Mouse (Mus musculus) layer of hippocampus, adult 2 months (tissue): ENCODE data around the gene Nradd. TPM values are rescaled to one million over a fixed set of nuclear protein-coding genes. Genes with fewer than 3 reads are reported as not detected.
A peak's percentile ranks its signal among the peaks of the same experiment; 100 is the strongest.

ENCODE experiments used
- DNase-seq, 2 experiments: peaks; one replicate each; pipeline ENCODE4 v3.0.0; 2022; ENCODE audit warnings: low spot score in 2 of 2
- H3K27ac ChIP-seq: fragments of 200-600 bp; 2 replicates; pipeline ENCODE4 v1.8.1; 2022
- H3K4me3 ChIP-seq: fragments of 200-600 bp; 2 replicates; pipeline ENCODE4 v1.8.1; 2022; ENCODE audit warnings: mild to moderate bottlenecking
- CTCF ChIP-seq: fragments of 200-600 bp; conservative IDR thresholded peaks from 2 replicates; pipeline ENCODE4 v1.8.1; 2022; ENCODE audit warnings: antibody characterized with exemption, mild to moderate bottlenecking, moderate library complexity
- total RNA-seq, 2 experiments: library from RNA; stranded (reverse); gene quantifications; 2 replicates each; pipeline ENCODE4 v1.2.3; 2021

The Nradd gene
- total RNA-seq, 2 experiments from 2014 or later, result 1.9 to 3.4 TPM

DNA sequence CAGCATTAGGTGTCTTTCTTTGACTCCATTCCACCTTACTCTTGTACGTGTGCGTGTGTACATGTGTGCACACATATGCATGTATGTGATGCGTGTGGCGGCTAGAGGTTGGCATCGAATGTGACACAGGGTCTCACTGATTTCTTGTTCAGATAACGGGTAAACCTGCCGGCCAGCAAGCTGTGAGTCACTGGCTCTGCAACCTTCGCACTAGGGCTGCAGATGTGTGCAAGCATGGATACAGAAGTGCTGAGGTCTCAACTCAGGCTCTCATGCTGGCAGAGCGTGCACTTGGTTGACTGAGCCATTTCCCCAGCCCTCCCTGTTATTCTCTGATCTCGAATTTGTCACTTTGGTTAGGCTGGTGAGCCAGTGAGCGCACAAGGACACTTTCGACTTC, 35.3 kb upstream of the Nradd start:
- TF ChIP-seq CTCF, result no peak
- no peak overlapping the region for H3K4me3 ChIP-seq
- H3K27ac ChIP-seq, result no peak overlapping the region
- DNase-seq, result no peak

DNA sequence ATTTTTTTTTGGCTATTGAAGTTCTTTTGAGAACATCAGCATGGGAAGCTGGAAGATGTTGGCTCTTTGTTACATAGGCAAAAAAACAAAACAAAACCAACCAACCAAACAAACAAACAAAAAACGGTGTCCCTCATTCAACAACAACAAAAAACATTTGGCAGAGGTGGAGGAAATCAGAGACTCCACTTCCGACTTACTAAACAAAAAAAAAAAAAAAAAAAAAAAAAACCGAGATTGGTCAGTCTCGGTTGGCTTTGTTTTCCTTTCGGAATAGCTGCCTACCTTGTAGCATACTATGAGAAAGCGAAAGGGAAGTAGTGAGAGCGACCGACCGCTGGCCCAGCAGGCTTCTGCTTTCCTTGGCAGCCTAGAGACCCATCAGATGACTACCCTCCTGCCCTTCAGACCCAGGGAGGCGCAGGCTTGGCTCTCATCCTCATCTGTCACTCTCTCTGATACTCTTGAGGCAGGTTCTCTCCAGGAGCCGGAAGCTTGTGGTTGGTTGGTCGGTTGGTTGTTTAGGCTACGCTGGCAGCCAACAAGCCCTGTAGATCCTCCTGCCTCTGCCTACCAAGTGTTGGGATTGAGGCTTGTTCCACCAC, 33.3 kb upstream of the Nradd start:
- Histone ChIP-seq H3K4me3 (peak overlapping the region; percentile 73), H3K27ac (peak overlapping the region; percentile 100)
- no peak for TF ChIP-seq CTCF
- no peak for DNase-seq

DNA sequence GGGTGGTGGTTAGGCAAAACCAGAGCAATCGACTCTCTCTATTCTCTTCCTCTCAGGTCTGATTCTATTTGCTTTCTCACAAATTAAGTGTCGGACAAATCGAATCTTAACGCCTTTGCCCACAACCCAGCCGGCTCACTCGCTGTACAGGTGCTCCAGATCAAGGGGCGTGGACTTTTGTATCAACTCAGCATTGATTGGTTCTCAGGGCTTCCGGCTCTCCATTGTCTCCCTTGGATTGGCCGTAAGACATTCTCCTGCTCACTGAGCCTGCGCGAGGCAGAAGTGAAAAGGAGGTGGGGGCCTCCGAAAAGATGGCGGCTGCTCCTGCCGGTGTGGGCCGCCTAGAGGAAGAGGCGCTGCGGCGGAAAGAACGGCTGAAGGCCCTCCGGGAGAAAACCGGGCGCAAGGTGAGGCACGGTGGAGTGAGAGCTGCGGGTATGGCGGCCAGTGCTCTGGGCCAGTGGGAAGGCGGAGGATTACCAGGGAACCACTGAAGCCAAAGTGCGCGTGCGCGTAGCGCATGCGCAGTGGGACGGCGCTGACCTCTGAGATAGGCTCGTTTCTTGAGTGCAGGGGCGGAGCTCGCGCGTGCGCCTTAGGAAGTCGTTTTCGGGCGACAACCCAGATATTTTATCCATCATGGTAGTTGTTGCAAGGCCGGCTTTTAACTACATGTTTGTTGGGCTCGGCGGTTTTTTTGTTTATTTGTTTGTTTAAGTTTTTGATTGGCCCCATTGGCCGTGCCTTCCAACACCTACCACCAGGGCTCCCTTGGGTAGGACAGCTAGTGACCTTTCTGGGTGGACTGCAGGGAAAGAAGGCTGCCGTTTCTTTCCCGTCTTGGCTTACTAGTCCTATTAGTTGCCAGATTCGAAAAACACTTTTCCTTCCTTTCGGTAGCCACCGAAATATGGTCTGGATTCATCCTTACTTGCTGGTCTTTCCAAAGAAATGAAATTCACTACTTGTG, 32.3 kb upstream of the Nradd start, which contains the start of gene Ccdc12:
TSS of gene Ccdc12 (plus strand) at position 255 of the 973 bp plus-strand sequence.
- peak within 1 kb of the TSS; percentile 100 for H3K27ac ChIP-seq
- peak; percentile 94 to 95 for DNase-seq
- H3K4me3 ChIP-seq, result peak within 1 kb of the TSS; percentile 73
- peak; percentile 56 for TF ChIP-seq CTCF

DNA sequence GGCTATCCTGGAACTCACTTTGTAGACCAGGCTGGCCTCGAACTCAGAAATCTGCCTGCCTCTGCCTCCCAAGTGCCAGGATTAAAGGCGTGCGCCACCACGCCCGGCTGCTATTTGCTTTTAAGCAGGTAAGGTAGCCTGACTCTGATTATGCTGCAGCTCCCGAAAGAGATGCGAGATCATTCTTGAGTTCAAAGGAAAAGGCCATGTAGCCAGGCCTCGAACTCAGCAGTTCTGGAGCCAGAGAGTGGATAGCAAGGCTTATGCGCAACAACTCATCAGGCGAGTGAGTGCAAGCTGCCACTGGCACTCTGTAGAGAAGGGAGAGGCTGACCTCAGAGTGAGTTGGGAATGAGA, 31.4 kb upstream of the Nradd start:
- TF ChIP-seq CTCF, result no peak
- no peak for DNase-seq
- Histone ChIP-seq H3K4me3 (peak overlapping the region; percentile 73), H3K27ac (peak overlapping the region; percentile 100)

DNA sequence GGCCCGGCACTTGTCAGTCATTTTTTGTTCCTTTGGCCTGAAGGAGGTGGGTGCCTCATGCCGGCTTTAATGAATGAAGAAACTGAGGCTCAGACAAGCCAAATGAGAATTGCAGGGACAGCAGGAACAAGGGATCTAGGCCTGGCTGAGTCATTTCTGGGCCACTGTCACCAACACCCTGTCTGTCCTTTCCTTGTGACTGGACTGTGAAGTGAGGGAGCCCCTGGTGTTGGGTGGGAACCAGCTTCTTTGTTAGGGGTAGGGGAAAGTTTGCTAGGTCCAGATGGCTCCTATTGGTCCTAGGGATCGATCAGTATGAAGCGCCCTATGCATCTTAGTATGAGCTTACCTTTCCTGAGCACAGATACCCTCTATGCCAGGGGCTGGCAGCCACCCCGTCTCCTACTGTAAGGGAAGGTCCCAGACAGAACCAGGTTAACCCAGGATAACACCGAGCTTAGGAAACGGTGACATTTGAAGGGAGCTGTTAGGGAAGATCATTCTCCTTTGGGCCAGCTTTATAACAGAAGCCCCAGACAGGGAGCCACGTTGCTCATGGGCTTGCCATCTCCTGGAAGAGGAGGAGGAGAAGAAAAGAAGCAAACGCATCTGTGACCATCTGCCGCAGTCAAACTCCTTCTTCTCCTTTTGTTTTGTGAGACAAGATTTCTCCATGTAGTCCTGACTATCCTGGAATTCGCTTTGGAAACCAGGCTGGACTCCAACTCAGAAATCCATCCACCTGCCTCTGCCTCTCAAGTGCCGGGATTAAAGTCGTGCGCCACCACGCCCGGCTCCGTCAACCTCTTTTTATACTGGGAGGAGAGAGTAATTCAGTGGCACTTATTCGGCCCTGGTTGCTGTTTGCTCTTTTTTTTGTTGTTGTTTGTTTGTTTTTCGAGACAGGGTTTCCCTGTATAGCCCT, 30.7 kb upstream of the Nradd start:
- no peak for DNase-seq
- no peak for TF ChIP-seq CTCF
- H3K4me3 ChIP-seq, result peak overlapping the region; percentile 78
- peak overlapping the region; percentile 100 for H3K27ac ChIP-seq

DNA sequence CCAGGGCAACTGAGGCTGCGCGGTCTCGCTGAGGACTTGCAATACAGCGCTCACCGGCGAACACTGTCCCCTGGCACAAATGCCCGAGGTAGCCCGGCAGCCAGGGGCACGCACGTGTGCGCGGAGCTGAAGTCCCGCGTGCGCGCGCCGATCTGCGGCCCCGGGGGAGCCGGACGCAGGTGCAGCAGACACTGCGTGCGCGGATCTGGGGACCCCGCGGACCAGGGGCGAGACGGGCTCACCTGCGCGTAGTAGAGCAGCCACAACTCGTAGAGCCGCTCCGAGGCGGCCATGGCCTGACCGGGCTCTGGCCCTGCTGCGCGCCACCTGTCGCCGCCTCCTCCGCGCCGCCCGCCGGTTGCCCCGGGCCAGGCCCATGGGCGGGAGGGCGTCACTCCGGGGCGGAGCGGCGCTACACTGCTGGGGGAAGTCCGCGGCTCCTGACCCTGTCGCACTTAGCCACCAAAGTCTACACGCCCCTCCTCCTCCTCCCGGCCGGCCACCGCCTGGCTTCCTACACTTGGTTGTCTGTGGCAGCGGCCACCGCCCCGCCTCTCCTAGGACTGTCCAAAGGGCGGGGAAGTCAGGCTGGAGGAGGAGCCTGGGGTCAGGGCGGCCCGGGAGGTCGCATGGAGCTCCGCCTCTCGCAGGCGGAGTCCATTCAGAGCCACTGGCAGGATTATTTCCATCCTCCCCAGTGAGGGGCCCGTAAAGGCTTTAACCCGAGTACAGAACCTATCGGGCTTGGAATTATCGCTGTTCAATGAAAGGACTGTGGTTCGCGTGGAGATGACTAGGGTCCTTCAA, 29.6 kb upstream of the Nradd start, which contains the start of gene Nbeal2:
TSS of gene Nbeal2 (minus strand) at position 507 of the 807 bp plus-strand sequence.
- DNase-seq, result peak; percentile 78 to 83
- peak within 1 kb of the TSS; percentile 78 for H3K4me3 ChIP-seq
- no peak; the same call in 1 of the 2 replicates for TF ChIP-seq CTCF
- peak within 1 kb of the TSS; percentile 100 for H3K27ac ChIP-seq

DNA sequence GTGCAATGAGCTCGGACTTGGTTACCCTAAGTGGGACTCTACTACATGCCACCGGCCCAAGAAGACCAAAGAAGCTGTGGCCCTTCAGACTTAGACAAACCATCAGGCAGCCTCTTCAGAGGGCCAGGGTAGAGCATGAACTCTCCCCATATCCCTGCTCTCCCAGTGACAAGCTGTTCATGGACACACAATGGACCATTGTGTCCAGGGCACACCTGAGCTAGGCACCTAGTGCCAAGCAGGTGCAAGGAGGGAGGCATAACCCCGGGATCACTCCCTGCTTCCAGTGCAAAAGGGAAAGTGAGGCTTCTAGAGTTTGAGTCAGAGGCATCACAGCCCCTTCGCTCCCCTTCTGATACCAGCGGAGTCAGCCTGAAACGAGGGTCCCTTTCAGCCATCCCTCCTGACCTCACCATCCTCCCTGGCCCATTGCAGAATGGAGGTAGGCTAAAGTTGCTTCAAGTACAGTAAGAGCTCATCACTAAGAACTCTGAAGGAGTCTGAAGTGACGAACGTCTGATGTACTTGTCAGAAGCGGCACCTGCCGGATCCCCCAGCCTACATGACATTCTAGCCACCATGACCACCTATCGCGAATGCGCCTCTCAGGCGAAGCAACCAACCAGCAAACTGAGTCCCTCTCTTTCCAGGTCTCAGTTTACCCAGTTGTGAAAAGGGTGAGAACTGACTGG, 28.9 kb upstream of the Nradd start:
- Histone ChIP-seq H3K27ac (peak overlapping the region; percentile 100), H3K4me3 (peak overlapping the region; percentile 78)
- no peak for TF ChIP-seq CTCF
- no peak for DNase-seq

DNA sequence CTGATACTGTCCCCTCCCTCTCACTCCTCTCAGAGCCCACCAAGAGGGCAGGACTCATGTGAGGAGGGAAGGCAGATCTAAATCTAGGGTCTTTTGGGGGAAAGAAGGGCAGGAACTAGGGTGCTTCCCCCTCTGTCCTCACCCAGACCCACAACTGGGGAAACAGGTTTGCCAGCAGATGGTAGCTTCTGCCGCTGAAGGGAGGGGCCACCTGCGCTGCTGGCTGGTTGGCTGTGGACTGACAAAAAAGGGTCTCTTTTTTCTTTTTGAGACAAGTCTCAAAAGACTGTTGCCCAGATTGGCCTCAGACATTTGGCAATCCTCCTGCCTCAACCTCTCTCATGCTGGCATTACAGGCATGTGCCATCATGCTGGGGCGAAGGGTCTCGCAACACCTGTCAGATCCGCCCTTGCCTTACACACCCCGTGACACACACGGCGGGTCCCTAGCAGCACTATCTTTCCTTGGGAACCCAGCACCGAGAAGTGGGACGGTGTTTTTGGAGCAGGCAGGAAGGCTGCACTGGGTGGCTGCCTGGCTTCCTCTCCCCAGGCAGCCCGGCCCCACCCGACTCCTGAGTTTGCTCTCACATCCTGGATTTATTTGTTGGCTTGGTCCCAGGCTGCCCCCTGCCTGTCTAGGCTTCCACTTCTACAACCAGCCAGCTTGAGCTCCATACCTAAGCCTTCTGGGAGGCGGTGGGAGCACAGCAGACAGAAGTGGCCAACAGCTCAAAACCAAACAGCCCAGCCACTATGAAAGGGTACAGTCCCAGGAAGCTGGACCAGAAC, 27.9 kb upstream of the Nradd start:
- Histone ChIP-seq H3K27ac (peak overlapping the region; percentile 100), H3K4me3 (peak overlapping the region; percentile 78; the same call in 1 of the 2 replicates)
- peak; percentile 39 for TF ChIP-seq CTCF
- no peak for DNase-seq

DNA sequence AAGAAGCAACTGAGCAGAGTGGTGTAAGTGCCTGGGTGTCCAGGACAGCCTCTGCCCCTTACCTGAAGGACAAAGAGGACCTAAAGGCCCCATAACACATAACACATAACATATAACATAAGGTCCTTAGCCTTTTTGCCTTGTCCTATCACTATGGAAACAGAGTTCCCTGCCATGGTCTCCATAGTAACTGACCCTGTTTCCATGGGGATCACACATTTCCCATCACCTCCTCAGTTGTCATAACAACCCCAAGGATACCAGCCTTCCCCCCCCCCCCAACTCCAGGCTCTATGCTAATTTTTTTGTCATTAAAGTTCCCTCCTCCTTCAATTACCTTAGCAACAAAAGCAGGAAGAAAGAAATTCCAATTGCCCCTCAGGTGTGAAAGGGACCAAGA, 25.5 kb upstream of the Nradd start:
- Histone ChIP-seq H3K4me3 (no peak overlapping the region), H3K27ac (peak overlapping the region; percentile 86)
- DNase-seq, result peak in 1 of 2 experiments; percentile 65
- TF ChIP-seq CTCF, result no peak

DNA sequence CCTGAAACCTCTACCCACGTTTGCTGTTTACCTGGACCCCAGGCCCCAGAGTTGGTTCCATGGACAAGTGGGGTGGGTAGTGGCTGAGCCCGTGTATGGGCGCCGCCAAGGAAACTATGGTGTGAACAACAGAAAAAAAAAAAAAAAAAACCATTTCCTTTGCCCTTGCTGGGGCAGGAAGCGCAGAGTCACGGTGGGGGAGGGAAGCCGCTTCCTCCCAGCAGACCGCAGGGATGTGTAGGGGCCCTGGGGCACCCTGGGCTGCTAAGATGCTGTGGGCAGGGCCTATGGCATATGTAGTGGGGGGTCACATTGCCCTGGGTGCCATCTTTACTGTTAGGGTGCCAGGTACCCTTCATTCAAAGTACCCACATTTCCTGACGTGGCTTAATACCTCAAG, 21.0 kb upstream of the Nradd start:
- no peak overlapping the region for H3K4me3 ChIP-seq
- TF ChIP-seq CTCF, result no peak
- no peak overlapping the region for H3K27ac ChIP-seq
- no peak for DNase-seq
